Mouse (Mus musculus) kidney, adult 9 months (tissue): ENCODE measurements around the gene Pno1.

Source experiments
- DNase-seq: peaks from one replicate; pipeline ENCODE4 v3.0.0; 2022

Gene Pno1

DNA sequence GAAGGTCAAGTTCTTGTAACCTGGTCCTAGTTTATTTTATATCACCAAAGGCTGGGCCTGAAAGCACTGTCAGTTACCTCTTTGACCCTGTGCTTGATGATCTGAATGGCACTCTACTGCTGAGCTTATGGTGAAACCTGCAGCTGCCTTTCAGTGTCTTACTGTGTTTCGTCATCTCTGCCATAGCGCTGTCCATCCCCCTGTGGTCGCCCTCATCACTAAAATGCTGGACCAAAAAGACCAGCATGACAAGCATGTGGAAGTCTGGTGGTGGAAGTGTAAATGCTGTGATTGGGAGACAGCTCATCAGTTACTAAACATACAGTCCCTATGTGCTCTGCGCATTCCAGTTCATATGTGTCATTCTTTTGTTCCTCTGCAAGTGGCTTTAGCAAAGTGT is 39.1 kb downstream of the Pno1 start:
- DNase-seq = no peak

DNA sequence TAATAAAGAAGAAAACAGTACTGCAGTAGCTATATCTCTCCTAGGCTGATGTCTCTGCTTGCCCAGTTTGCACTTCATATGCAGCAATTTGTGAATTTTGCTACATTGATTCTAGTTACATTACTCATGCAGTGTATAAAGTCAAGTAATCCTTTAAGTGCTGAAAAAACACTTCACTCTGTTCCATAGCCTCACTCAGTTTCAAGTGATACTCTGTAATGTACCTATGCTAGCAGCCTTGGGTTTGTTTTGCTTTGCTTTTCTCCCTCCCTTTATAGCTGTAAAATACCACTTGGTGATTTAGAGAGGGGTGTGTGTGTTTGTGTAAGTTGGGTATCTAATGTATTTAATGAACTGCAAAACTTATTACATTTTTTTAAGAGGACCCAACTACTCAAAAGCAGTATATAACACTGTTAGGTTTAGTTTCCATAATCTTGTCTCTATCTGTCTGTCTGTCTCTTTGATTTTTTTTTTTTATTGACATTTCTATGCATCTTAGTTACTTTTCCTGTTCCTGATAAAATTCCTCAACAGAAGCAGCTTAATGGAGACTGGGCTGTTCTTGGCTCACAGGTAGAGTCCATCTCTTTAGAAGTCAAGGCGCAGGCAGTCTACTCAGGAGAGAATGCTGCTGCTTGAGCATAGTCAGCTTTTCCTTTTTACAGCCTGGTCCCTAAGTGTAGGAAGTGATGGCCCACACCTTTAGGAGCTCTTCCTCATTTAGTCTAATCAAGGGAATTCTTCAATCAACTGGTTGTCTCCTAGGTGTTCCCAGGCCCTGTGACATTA is 40.2 kb downstream of the Pno1 start:
- DNase-seq = no peak

DNA sequence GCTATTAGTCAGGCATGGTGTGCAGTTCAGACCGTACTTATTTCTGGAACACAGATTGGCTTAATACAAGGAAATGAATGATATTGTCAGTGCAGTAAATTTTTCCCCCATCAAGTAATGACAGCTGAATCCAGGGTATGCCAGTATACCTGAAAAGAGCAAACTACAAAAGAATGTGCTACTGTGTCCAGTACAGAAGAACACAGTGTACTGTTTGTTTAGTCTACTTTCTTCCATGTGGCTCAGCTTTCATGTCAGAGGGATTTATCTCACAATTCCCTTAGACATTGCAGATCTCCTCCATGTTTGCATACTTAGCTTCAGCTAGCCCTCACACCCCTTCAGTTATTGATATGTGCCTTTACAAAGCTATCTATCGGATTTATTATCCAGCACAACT is 42.1 kb downstream of the Pno1 start:
- DNase-seq = no peak

DNA sequence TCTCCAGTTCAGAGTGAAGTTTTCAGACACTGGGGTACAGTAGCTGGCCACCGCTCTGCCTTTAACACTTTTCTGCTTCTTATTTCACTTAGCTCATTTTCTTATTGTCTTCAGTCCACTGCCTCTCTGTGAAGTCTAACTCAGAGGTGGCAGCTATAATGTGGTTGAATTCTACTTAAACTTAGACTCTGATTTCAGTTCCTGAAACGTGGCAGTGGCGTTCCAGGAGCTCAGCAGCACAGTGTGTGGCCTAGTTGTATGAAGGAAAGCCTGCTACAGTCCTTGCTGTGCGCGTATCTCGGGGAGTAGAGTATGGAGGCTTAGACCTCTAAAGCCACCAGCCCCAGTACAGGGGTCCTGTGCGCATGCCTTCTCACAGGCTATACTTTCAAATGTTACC is 44.7 kb downstream of the Pno1 start:
- DNase-seq = no peak

DNA sequence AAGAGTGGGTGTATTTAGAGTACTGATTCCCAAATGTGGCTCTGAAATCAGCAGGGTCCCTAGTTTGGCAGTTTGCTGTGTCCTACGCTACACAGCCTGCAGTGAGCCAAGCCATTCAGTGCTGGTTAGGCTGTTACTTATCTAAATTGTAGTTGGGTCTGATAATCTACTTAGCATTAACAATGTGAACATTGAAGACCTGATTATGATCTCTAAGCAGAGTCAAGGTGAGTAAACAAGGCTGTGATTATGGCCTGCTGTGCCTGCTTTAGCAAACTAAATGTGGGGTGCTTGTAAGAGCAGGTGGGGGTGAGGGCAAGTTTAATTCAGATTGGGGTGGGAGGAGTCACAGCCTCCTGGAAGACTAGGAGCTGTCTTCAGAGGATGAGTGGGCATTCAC is 47.4 kb downstream of the Pno1 start:
- no peak for DNase-seq

DNA sequence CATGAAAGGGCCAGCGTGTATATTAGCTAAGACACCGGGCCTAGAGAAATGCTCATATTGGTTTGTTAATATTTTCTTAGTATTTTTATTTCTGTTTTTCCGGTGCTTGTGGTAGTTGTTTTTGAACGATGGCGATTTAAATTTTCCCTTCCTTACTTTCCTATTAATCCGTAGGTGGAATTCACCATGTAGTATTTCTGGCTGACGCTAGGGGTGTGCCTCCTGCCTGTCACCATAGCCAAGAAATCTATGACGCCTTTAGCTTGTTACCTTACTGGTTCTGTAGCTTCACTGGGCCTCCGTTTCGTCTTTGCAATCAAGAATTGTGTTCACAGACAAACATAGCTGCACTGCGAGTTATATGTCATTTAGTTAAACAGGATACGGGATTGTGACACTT is 51.1 kb downstream of the Pno1 start:
- DNase-seq = peak; percentile 78

GRCm38 (mm10) chr11:17159738-17160241 is 51.6 kb downstream of the Pno1 start:
- peak; percentile 54 for DNase-seq

DNA sequence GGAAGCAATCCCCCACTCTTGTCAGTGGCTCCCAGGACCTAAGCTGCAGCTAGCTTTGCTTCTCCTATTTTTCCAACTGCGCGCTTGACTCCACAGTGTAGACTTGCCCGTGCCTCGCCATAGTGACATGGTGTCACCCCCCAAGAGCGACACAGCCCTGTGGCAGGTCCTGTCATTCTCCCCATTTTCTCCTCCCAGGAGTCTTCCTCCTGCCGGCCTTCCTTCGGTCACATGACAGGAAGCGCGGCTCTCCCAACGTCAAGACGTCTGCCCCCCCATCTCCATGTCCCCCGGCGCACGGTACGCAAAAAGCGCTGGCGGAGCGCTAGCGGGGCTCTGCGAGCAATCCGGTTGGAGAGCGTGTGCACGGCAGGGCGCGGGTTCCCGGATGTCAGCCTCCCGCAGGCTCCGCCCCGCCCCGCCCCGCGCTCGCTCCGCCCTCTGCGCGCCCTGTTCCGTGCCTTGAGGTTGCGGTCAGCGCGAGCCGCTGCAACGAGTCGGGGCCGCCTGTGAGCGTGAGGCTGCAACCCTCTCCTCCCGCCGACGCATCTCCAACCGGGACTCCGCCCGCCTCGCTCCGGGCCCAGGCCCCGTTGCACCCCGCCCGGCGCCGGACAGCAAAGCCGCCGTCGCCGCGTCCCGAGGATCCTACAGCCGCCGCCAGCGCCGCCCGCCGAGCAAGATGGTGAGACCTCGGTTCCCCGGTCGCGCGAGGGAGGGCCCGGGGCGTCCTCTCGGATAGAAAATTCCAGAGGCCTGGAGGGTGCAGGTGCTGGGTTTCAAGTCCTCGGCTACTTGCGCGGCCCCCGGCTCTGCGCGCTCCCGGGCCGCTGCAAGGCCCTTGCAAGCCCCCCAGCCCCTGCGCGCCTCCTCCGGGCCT is 52.3 kb downstream of the Pno1 start, which contains the start of gene Ppp3r1:
Ppp3r1 (plus strand) TSS at position 406 of the 880 bp plus-strand sequence.
- peak; percentile 97 for DNase-seq
